Mouse (Mus musculus) spleen, adult 2 months (tissue): ENCODE measurements around the gene Mcfd2. TPM values are rescaled to one million over a fixed set of nuclear protein-coding genes. Genes with fewer than 3 reads are reported as not detected.
"Not testable (repeated sequence)": the region's sequence is repeated elsewhere in the genome, so short reads cannot be mapped to it uniquely, and the experiment has no call there.

Experiments used
- DNase-seq, 2 experiments: peaks; one replicate each; pipeline versions ENCODE4 v3.0.0 to v3.0.0-alpha.2; 2012 to 2021; ENCODE audit warnings: low spot score in 2 of 2, low read depth in 1 of 2
- H3K27ac ChIP-seq: fragments of 200-500 bp; 2 replicates; pipeline ENCODE4 v1.5.1; 2012; ENCODE audit warnings: low read length, inconsistent platforms; ENCODE audit not compliant: insufficient read depth
- H3K27me3 ChIP-seq: fragments of 200-500 bp; 2 replicates; pipeline ENCODE4 v1.6.1; 2012; ENCODE audit warnings: mild to moderate bottlenecking, moderate library complexity, low read length, inconsistent platforms; ENCODE audit not compliant: control insufficient read depth, insufficient read depth
- H3K36me3 ChIP-seq: fragments of 200-500 bp; 2 replicates; pipeline ENCODE4 v1.6.1; 2012; ENCODE audit warnings: mild to moderate bottlenecking, low read length, inconsistent platforms; ENCODE audit not compliant: control insufficient read depth, insufficient read depth
- H3K4me1 ChIP-seq: fragments of 200-500 bp; 2 replicates; pipeline ENCODE4 v1.6.1; 2011; ENCODE audit warnings: inconsistent platforms; ENCODE audit not compliant: control insufficient read depth, insufficient read depth, insufficient read length
- H3K4me3 ChIP-seq: fragments of 200-500 bp; 2 replicates; pipeline ENCODE4 v1.5.1; 2011; ENCODE audit warnings: mild to moderate bottlenecking, inconsistent platforms; ENCODE audit not compliant: insufficient read depth, insufficient read length; ENCODE audit errors: extremely low read depth
- CTCF ChIP-seq: fragments of 200-500 bp; IDR thresholded peaks from 2 replicates; pipeline ENCODE4 v1.5.1; 2011; ENCODE audit warnings: mild to moderate bottlenecking, inconsistent platforms; ENCODE audit not compliant: insufficient read depth, insufficient read length, insufficient replicate concordance; ENCODE audit errors: extremely low read depth
- POLR2A ChIP-seq: fragments of 200-500 bp; IDR thresholded peaks from 2 replicates; pipeline ENCODE4 v1.6.1; 2011; ENCODE audit warnings: low read depth, low read length, inconsistent platforms
- WGBS: fragments of 180-500 bp; shearing (Covaris S2); methylation state at CpG from one replicate; pipeline ENCODE4 v1.1.7; 2018; 5-methylcytosine and 5-hydroxymethylcytosine counted together
- polyA plus RNA-seq: library from polyadenylated mRNA; depleted of rRNA; stranded (reverse); fragments of >200 nt; gene quantifications from 2 replicates; pipeline ENCODE4 v1.2.3, GENCODE M21; 2012

Mcfd2 gene
- polyA plus RNA-seq, 1 experiment, result 38.5 TPM

DNA sequence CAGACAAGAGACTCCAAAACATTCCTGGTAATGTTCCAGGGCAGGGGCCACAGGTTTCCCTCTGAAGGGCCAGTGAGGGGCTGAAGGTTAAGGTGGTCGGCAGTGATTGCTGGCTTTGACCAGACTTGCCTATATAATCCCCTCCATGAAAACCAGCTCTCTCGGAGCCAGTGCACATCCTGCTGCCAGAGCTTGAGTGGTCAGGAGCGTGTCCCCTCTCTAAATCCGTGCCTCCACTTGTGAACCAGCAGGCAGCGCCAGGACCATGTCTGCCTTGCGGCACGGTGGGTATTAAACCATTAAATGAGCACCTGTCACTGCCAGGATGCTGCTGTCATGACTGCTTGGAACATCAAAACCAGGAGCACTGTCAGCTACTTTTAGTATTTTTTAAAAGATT, 44.8 kb upstream of the Mcfd2 start:
- peaks cover 4% of the 10 kb centered on the region; the same call in 1 of the 2 replicates for H3K4me1 ChIP-seq
- TF ChIP-seq CTCF (no peak), POLR2A (no peak)
- no peaks in the 10 kb centered on the region for H3K27me3 ChIP-seq
- no peak for DNase-seq
- H3K4me3 ChIP-seq, result no peak overlapping the region
- H3K36me3 ChIP-seq, result peaks cover 37% of the 10 kb centered on the region
- 93% methylated on average over 7 of the region's 7 CpGs for WGBS
- no peak overlapping the region for H3K27ac ChIP-seq

DNA sequence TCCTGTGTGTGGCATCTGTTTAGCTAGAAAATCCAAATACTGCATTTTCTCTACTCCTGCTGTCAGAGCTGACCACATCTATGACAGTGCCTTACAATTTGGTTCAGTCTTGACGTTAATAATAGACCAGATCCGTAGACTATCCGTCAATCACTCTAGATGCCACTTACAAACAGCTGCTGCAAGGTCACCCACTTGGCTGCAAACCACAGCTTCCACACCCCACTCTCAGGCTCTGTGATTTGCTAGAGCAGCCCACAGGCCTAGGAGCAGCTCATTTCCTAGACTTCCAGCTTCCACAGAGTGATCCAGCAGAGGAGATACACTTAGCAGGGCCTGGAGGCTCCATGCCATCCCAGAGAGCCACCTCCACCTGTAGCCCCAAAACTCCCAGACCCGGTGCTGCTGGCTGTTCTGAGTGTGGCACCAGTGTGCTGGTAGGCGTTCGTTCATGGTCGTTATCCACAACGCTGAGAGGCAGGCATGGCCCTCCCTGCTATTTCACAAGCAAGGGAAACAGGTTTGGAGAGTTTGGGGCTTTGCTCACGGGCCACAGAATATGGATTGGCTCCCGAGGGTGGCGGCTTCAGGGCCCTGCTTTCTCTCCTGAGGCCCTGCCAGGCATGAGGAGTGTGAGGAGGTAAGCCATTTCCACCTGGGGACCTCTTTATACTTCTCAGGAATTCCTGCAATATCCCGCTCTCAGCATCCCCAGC, 43.5 kb upstream of the Mcfd2 start:
- no peak for TF ChIP-seq POLR2A
- TF ChIP-seq CTCF, result no peak
- no peak overlapping the region for H3K27ac ChIP-seq
- H3K36me3 ChIP-seq, result peaks cover 37% of the 10 kb centered on the region
- DNase-seq, result no peak
- 89% methylated on average over 12 of the region's 12 CpGs for WGBS
- peaks cover 7% of the 10 kb centered on the region; the same call in 1 of the 2 replicates for H3K4me1 ChIP-seq
- no peaks in the 10 kb centered on the region for H3K27me3 ChIP-seq
- H3K4me3 ChIP-seq, result no peak overlapping the region

DNA sequence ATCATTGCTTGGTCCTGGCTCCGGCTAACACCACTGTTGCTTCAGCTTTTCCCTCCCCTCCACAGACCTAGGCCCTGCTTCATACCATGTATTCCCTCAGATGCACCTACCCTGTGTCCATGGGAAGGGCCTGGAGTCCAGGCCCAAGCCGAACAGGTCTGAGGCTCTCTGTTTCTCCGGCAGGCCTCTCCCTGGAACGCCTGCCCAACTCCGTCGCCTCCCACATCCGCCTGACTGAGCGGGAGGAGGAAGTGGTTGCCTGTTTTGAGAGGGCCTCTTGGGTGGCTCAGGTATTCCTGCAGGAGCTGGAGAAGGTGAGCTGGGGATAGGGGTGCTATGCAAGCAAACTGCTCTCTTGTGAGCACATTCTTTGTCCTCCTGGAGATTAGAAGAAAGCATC, 41.0 kb upstream of the Mcfd2 start:
- 59% methylated on average over 8 of the region's 8 CpGs for WGBS
- TF ChIP-seq CTCF (no peak), POLR2A (no peak)
- no peak for DNase-seq
- Histone ChIP-seq H3K27ac (no peak overlapping the region), H3K4me1 (peaks cover 17% of the 10 kb centered on the region), H3K4me3 (no peak overlapping the region), H3K36me3 (peaks cover 28% of the 10 kb centered on the region), H3K27me3 (no peaks in the 10 kb centered on the region)

DNA sequence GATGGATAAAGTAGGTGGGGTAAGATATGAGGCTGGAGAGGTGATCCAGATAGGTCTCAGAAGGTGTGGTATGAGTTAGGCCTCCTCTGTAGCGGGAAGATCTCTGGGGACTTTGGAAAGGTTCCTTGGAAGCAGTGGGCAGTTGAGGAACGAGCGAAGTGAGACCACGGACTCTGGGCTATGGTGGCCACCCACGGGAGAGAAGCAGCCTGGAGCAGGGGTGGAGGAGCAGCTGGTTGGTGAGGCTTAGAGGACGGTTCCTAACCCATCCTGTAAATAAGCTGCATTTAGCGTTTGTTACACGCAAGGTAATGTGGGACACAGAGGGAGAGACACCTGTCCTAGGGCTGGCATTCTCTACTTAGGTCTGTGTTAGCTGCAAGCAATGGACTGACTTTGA, 39.3 kb upstream of the Mcfd2 start:
- no peak overlapping the region for H3K4me3 ChIP-seq
- H3K4me1 ChIP-seq, result peaks cover 19% of the 10 kb centered on the region
- H3K27ac ChIP-seq, result no peak overlapping the region
- no peak for DNase-seq
- 95% methylated on average over 8 of the region's 8 CpGs for WGBS
- peaks cover 21% of the 10 kb centered on the region for H3K36me3 ChIP-seq
- TF ChIP-seq CTCF (no peak), POLR2A (no peak)
- no peaks in the 10 kb centered on the region for H3K27me3 ChIP-seq

- Histone ChIP-seq H3K36me3 (peaks cover 14% of the 10 kb centered on the region), H3K4me1 (peaks cover 20% of the 10 kb centered on the region), H3K27ac (no peak overlapping the region), H3K27me3 (no peaks in the 10 kb centered on the region), H3K4me3 (no peak overlapping the region)
- TF ChIP-seq CTCF (no peak), POLR2A (no peak)
- no peak for DNase-seq
- 79% methylated on average over 11 of the region's 11 CpGs for WGBS
Measured at GRCm38 (mm10) chr17:87304151-87304894, 38.6 kb upstream of the Mcfd2 start.

GRCm38 (mm10) chr17:87302014-87302794, 36.5 kb upstream of the Mcfd2 start:
- H3K4me3 ChIP-seq, result no peak overlapping the region
- DNase-seq, result no peak
- 23% methylated on average over 13 of the region's 13 CpGs for WGBS
- no peak for TF ChIP-seq CTCF
- TF ChIP-seq POLR2A, result no peak
- H3K27me3 ChIP-seq, result no peaks in the 10 kb centered on the region
- H3K36me3 ChIP-seq, result no peaks in the 10 kb centered on the region
- peak overlapping the region; percentile 66 for H3K27ac ChIP-seq
- peaks cover 34% of the 10 kb centered on the region for H3K4me1 ChIP-seq

- Histone ChIP-seq H3K27ac (peak overlapping the region; percentile 72), H3K4me1 (peaks cover 34% of the 10 kb centered on the region)
- H3K36me3 ChIP-seq, H3K27me3 ChIP-seq, H3K4me3 ChIP-seq: not testable (repeated sequence)
- 25% methylated on average over 9 of the region's 9 CpGs for WGBS
- DNase-seq, result peak in 1 of 2 experiments; percentile 54
Measured at GRCm38 (mm10) chr17:87301607-87302006, 35.9 kb upstream of the Mcfd2 start.
